Mouse (Mus musculus) skeletal muscle tissue, adult 2 months (tissue): Measurements from ENCODE around the gene Fbxl16.
A peak's percentile ranks its signal among the peaks of the same experiment; 100 is the strongest.
"Not testable (repeated sequence)": the region's sequence is repeated elsewhere in the genome, so short reads cannot be mapped to it uniquely, and the experiment has no call there.

ENCODE experiments used
- DNase-seq: peaks from one replicate; pipeline ENCODE4 v3.0.0-alpha.2; 2012; ENCODE audit warnings: low read depth, low spot score

Gene Fbxl16

GRCm38 (mm10) chr17:25795609-25796092 is 13.2 kb upstream of the Fbxl16 start, which contains the start of gene AC134908.4:
AC134908.4 (minus strand) TSS chr17:25795659.
- DNase-seq, result no peak

- peak; percentile 62 for DNase-seq
Measured at GRCm38 (mm10) chr17:25796211-25796771, 12.6 kb upstream of the Fbxl16 start.

GRCm38 (mm10) chr17:25796951-25797369 is 11.9 kb upstream of the Fbxl16 start, which contains the start of gene Metrn:
Metrn (minus strand) TSS chr17:25797136.
- DNase-seq, result peak; percentile 64

GRCm38 (mm10) chr17:25801029-25801428 is 7.9 kb upstream of the Fbxl16 start:
- DNase-seq, result no peak

- peak; percentile 48 for DNase-seq
Measured at GRCm38 (mm10) chr17:25802825-25803517, 5.9 kb upstream of the Fbxl16 start.

- no peak for DNase-seq
Measured at GRCm38 (mm10) chr17:25806507-25806906, 2.4 kb upstream of the Fbxl16 start.

GRCm38 (mm10) chr17:25807452-25807851 is 1.4 kb upstream of the Fbxl16 start:
- DNase-seq, result not testable (repeated sequence)

GRCm38 (mm10) chr17:25808028-25808427 is 857 bp upstream of the Fbxl16 start:
- DNase-seq, result no peak

- DNase-seq, result no peak
Measured at GRCm38 (mm10) chr17:25809606-25810340, 888 bp downstream of the Fbxl16 start.

GRCm38 (mm10) chr17:25810890-25811289 is 2.0 kb downstream of the Fbxl16 start:
- DNase-seq, result no peak

GRCm38 (mm10) chr17:25813471-25813870 is 4.6 kb downstream of the Fbxl16 start:
- DNase-seq, result no peak

GRCm38 (mm10) chr17:25817662-25818061 is 8.8 kb downstream of the Fbxl16 start:
- no peak for DNase-seq

- no peak for DNase-seq
Measured at GRCm38 (mm10) chr17:25818851-25819780, 10.2 kb downstream of the Fbxl16 start.

GRCm38 (mm10) chr17:25823452-25823851 is 14.6 kb downstream of the Fbxl16 start, which contains the start of gene Wdr24:
Wdr24 (plus strand) TSS chr17:25823627.
- DNase-seq, result peak; percentile 80

- DNase-seq, result no peak
Measured at GRCm38 (mm10) chr17:25824362-25825142, 15.7 kb downstream of the Fbxl16 start.

- no peak for DNase-seq
Measured at GRCm38 (mm10) chr17:25825311-25825710, 16.4 kb downstream of the Fbxl16 start.

- DNase-seq, result no peak
Measured at GRCm38 (mm10) chr17:25825984-25826570, 17.2 kb downstream of the Fbxl16 start.

GRCm38 (mm10) chr17:25827011-25827410 is 18.1 kb downstream of the Fbxl16 start:
- no peak for DNase-seq

- no peak for DNase-seq
Measured at GRCm38 (mm10) chr17:25827546-25828222, 18.8 kb downstream of the Fbxl16 start.
